Mouse (Mus musculus) embryonic facial prominence, embryonic 14.5 days (tissue): ENCODE measurements around the gene Adm2. TPM values are rescaled to one million over a fixed set of nuclear protein-coding genes. Genes with fewer than 3 reads are reported as not detected.

Source experiments
- ATAC-seq: fragments of 200-750 bp; cut with Nextera tagmentation; 2 replicates; pipeline ENCODE4 v1.8.0; 2017; ENCODE audit warnings: low read depth, moderate number of reproducible peaks, moderate TSS enrichment
- DNase-seq: peaks from one replicate; pipeline ENCODE4 v3.0.0-alpha.2; 2015; ENCODE audit warnings: low spot score
- H3K27ac ChIP-seq: fragments of 300-500 bp; sonication (generic); replicated peaks from 2 replicates; pipeline ENCODE4 v1.5.1; 2014; ENCODE audit warnings: low read depth, mild to moderate bottlenecking, low read length, moderate library complexity
- H3K27me3 ChIP-seq: fragments of 300-500 bp; sonication (generic); replicated peaks from 2 replicates; pipeline ENCODE4 v1.6.1; 2014; ENCODE audit warnings: low read length; ENCODE audit not compliant: control insufficient read depth, insufficient read depth
- H3K36me3 ChIP-seq: fragments of 300-500 bp; sonication (generic); 2 replicates; pipeline ENCODE4 v1.6.1; 2014; ENCODE audit warnings: low read length, mixed read lengths; ENCODE audit not compliant: control insufficient read depth, insufficient read depth
- H3K4me1 ChIP-seq: fragments of 300-500 bp; sonication (generic); 2 replicates; pipeline ENCODE4 v1.6.1; 2014; ENCODE audit warnings: antibody characterized with exemption, low read length; ENCODE audit not compliant: control insufficient read depth, insufficient read depth
- H3K4me2 ChIP-seq: fragments of 300-500 bp; sonication (generic); 2 replicates; pipeline ENCODE4 v1.6.1; 2014; ENCODE audit warnings: low read depth, mild to moderate bottlenecking, low read length, moderate library complexity, mixed read lengths
- H3K4me3 ChIP-seq: fragments of 300-500 bp; sonication (generic); 2 replicates; pipeline ENCODE4 v1.5.1; 2014; ENCODE audit warnings: low read depth, mild to moderate bottlenecking, low read length
- H3K9ac ChIP-seq: fragments of 300-500 bp; sonication (generic); 2 replicates; pipeline ENCODE4 v1.6.1; 2014; ENCODE audit warnings: low read depth, mild to moderate bottlenecking, low read length, moderate library complexity, mixed read lengths
- H3K9me3 ChIP-seq: fragments of 300-500 bp; sonication (generic); 2 replicates; pipeline ENCODE4 v1.6.1; 2016; ENCODE audit warnings: low read length; ENCODE audit not compliant: control insufficient read depth
- WGBS: fragments of 180-500 bp; shearing (Covaris S2); extraction: QIAGEN DNeasy Blood & Tissue Kit; methylation state at CpG from one replicate; pipeline ENCODE4 v1.1.7; 2014; 5-methylcytosine and 5-hydroxymethylcytosine counted together
- microRNA-seq: library from miRNA; unstranded; fragments of <30 nt; microRNA quantifications from one replicate; pipeline ENCODE4, GENCODE M21; 2016; ENCODE audit warnings: borderline number of aligned reads
- polyA plus RNA-seq: library from polyadenylated mRNA; unstranded; fragments of >200 nt; fragmentation: Nextera tagmentation; extraction: Ambion mirVana; gene quantifications from 2 replicates; pipeline ENCODE4 v1.2.1, GENCODE M21; 2014

Adm2 gene
- polyA plus RNA-seq, 1 experiment from 2014 or later: 0.21 TPM

GRCm38 (mm10) chr15:89373027-89373761 is 50.7 kb downstream of the Adm2 start:
- Histone ChIP-seq H3K27ac (peak overlapping the region; percentile 86), H3K36me3 (peaks cover 46% of the 10 kb centered on the region), H3K9me3 (no peaks in the 10 kb centered on the region), H3K4me1 (peaks cover 8% of the 10 kb centered on the region; the same call in 1 of the 2 replicates), H3K4me2 (peak overlapping the region; percentile 92), H3K9ac (peak overlapping the region; percentile 84), H3K4me3 (peak overlapping the region; percentile 72), H3K27me3 (peaks cover 29% of the 10 kb centered on the region)
- DNase-seq (peak; percentile 89), ATAC-seq (peak; percentile 90)
- WGBS: 1% methylated on average over 24 of the region's 35 CpGs

GRCm38 (mm10) chr15:89373762-89374248 is 51.3 kb downstream of the Adm2 start, which contains the start of gene Sco2:
Sco2 (minus strand) TSS chr15:89373846.
- H3K27ac ChIP-seq: peak within 1 kb of the TSS; percentile 86
- H3K9ac ChIP-seq: peak within 1 kb of the TSS; percentile 84
- H3K9me3 ChIP-seq: no peaks in the 10 kb centered on the region
- peaks cover 40% of the 10 kb centered on the region for H3K36me3 ChIP-seq
- H3K4me3 ChIP-seq: peak within 1 kb of the TSS; percentile 72
- 1% methylated on average over 26 of the region's 42 CpGs for WGBS
- peak within 1 kb of the TSS; percentile 92 for H3K4me2 ChIP-seq
- DNase-seq (peak; percentile 90), ATAC-seq (peak; percentile 81)
- peaks cover 35% of the 10 kb centered on the region for H3K27me3 ChIP-seq
- H3K4me1 ChIP-seq: peaks cover 14% of the 10 kb centered on the region; the same call in 1 of the 2 replicates

Small RNA genes within 50 kb of the gene (microRNA-seq; reads per million reads assigned to microRNA genes)
- not detected for gene Mir6959

Other genes starting within 250 kb of the Adm2 start
- gene Trabd, start 247.6 kb upstream of the Adm2 start, polyA plus RNA-seq: 41.4 and 46.8 TPM in 2 replicates
- gene Selenoo, start 233.6 kb upstream of the Adm2 start, polyA plus RNA-seq: 18.3 and 18.5 TPM in 2 replicates
- 13.9 and 16.9 TPM in 2 replicates for gene Tubgcp6, start 199.6 kb upstream of the Adm2 start, polyA plus RNA-seq
- 15.5 and 17.8 TPM in 2 replicates for gene Hdac10, start 194.0 kb upstream of the Adm2 start, polyA plus RNA-seq
- 13.6 and 14.2 TPM in 2 replicates for gene Mapk12, start 182.0 kb upstream of the Adm2 start, polyA plus RNA-seq
- gene Mapk11, start 173.1 kb upstream of the Adm2 start, polyA plus RNA-seq: 7.8 and 8.6 TPM in 2 replicates
- 158 and 169 TPM in 2 replicates for gene Plxnb2, start 141.9 kb upstream of the Adm2 start, polyA plus RNA-seq
- gene Dennd6b, start 126.2 kb upstream of the Adm2 start, polyA plus RNA-seq: 11.4 and 13.1 TPM in 2 replicates
- gene Ppp6r2, start 111.2 kb upstream of the Adm2 start, polyA plus RNA-seq: 27.3 and 32.2 TPM in 2 replicates
- 58.2 and 65.6 TPM in 2 replicates for gene Sbf1, start 7.4 kb upstream of the Adm2 start, polyA plus RNA-seq
- gene Miox, start 11.7 kb downstream of the Adm2 start, polyA plus RNA-seq: not detected in 2 replicates
- gene Lmf2, start 32.9 kb downstream of the Adm2 start, polyA plus RNA-seq: 47.8 and 59.1 TPM in 2 replicates
- gene Ncaph2, start 33.0 kb downstream of the Adm2 start, polyA plus RNA-seq: 139 and 162 TPM in 2 replicates
- gene Sco2, start 51.1 kb downstream of the Adm2 start, polyA plus RNA-seq: 6.0 and 6.3 TPM in 2 replicates
- 1.6 TPM in 2 replicates for gene Tymp, start 54.3 kb downstream of the Adm2 start, polyA plus RNA-seq
- 1.3 and 1.7 TPM in 2 replicates for gene Odf3b, start 56.6 kb downstream of the Adm2 start, polyA plus RNA-seq
- gene Klhdc7b, start 62.2 kb downstream of the Adm2 start, polyA plus RNA-seq: not detected in 2 replicates
- gene Syce3, start 87.8 kb downstream of the Adm2 start, polyA plus RNA-seq: not detected in 2 replicates
- 3.9 and 7.7 TPM in 2 replicates for gene Cpt1b, start 103.1 kb downstream of the Adm2 start, polyA plus RNA-seq
- 1.1 and 2.3 TPM in 2 replicates for gene C730034F03Rik, start 106.9 kb downstream of the Adm2 start, polyA plus RNA-seq
- gene Gm44502, start 107.0 kb downstream of the Adm2 start, polyA plus RNA-seq: not detected in 2 replicates
- gene Chkb, start 107.2 kb downstream of the Adm2 start, polyA plus RNA-seq: 44.7 and 48.1 TPM in 2 replicates
- gene Mapk8ip2, start 131.2 kb downstream of the Adm2 start, polyA plus RNA-seq: 4.3 and 5.2 TPM in 2 replicates
- gene Arsa, start 154.7 kb downstream of the Adm2 start, polyA plus RNA-seq: 18.5 and 20.7 TPM in 2 replicates
- 1.9 and 2.0 TPM in 2 replicates for gene Shank3, start 176.9 kb downstream of the Adm2 start, polyA plus RNA-seq
- gene Acr, start 245.6 kb downstream of the Adm2 start, polyA plus RNA-seq: 0.22 and 0.38 TPM in 2 replicates